ENCODE assay signal across 7 mouse cellular contexts in genomic region chr7:24499856-24500577, GRCm38 (mm10). TPM values are rescaled to one million over a fixed set of nuclear protein-coding genes. Genes with fewer than 3 reads are reported as not detected.
A peak's percentile ranks its signal among the peaks of the same experiment; 100 is the strongest.
DNase-seq lines count a peak whose midpoint lies in the region; ATAC-seq and TF ChIP-seq lines count a peak whose summit lies in the region.

No protein-coding gene starts in this region.

- peaks cover 3 to 28% of the 10 kb centered on the region in 2 experiments; a peak in 3 of 4 replicates for H3K4me1 ChIP-seq in ES-E14 (ENCODE audit: control insufficient read depth in 2 of 2, insufficient read depth in 2 of 2, low read length in 2 of 2, poor library complexity in 1 of 2)
- H3K4me1 ChIP-seq in midbrain, embryonic 12.5 days, result peaks cover 30% of the 10 kb centered on the region

- H3K4me3 ChIP-seq in ES-E14 (ENCODE audit: insufficient read depth in 1 of 2, low read depth in 1 of 2, low read length in 2 of 2, poor library complexity in 1 of 2, severe bottlenecking in 1 of 2), result peak overlapping the region; percentile 60 to 63
- H3K4me3 ChIP-seq in midbrain, embryonic 12.5 days, result no peak overlapping the region

- 0 out of 2 replicates have a peak, but pooled peaks have one; percentile 27 for ATAC-seq in midbrain, embryonic 12.5 days (ENCODE audit: low FRiP score, low read depth)
- no peak for ATAC-seq in cerebellum, adult (ENCODE audit: insufficient number of reproducible peaks, low FRiP score, low TSS enrichment)

- H3K36me3 ChIP-seq in ES-E14 (ENCODE audit: control insufficient read depth, insufficient read depth, low read length, poor library complexity, severe bottlenecking), result no peaks in the 10 kb centered on the region
- H3K36me3 ChIP-seq in midbrain, embryonic 12.5 days, result peaks cover 43% of the 10 kb centered on the region

- H3K27ac ChIP-seq in ES-E14 (ENCODE audit: insufficient read depth, low read depth, low read length, poor library complexity, severe bottlenecking), result no peak overlapping the region
- H3K27ac ChIP-seq in midbrain, embryonic 12.5 days (replicated peaks), result no peak overlapping the region

- 19% methylated on average over 43 of the region's 43 CpGs for WGBS in midbrain, embryonic 12.5 days

- H3K9me3 ChIP-seq in ES-E14 (ENCODE audit: control insufficient read depth, insufficient read depth, low read depth, low read length), result no peaks in the 10 kb centered on the region
- H3K9me3 ChIP-seq in midbrain, embryonic 12.5 days, result peaks cover 3% of the 10 kb centered on the region; the same call in 1 of the 2 replicates

- H3K9ac ChIP-seq in ES-E14 (ENCODE audit: insufficient read depth, low read depth, low read length, poor library complexity, severe bottlenecking), result peak overlapping the region; percentile 44; the same call in 1 of the 2 replicates
- no peak overlapping the region for H3K9ac ChIP-seq in midbrain, embryonic 12.5 days (replicated peaks)

- peak; percentile 83 for DNase-seq in ES-E14 (ENCODE audit: low read depth, low spot score)
- DNase-seq in embryo, embryonic 10 days (ENCODE audit: low spot score), result peak; percentile 73
- peak; percentile 37 to 49 for DNase-seq in kidney, adult 8-10 months
- DNase-seq in right cerebral cortex, postnatal 25 days, result no peak
- no peak for DNase-seq in left cerebral cortex, adult 9 months (ENCODE audit: low spot score in 2 of 2)

- in situ Hi-C loops in ES-E14 (cut with MboI; ENCODE audit: low sequenced_read_pairs in 2 of 2, unreplicated experiment in 2 of 2), result loop anchor here in 1 of 2 experiments (25.0 kb wide), 1 partner anchor 88 kb away; no protein-coding TSS in a partner anchor

- peaks cover 42% of the 10 kb centered on the region for H3K27me3 ChIP-seq in midbrain, embryonic 12.5 days

- H3K4me2 ChIP-seq in midbrain, embryonic 12.5 days (replicated peaks), result peak overlapping the region; percentile 29

TF ChIP-seq in ES-E14, 5 proteins besides CTCF, POLR2A, EP300 and RAD21:
- TF ChIP-seq CHD2 (IDR thresholded peaks at IDR 0.05; ENCODE audit: low read depth, low read length) (no peak), ZNF384 (IDR thresholded peaks at IDR 0.05; ENCODE audit: low read depth, low read length) (no peak), MAFK (IDR thresholded peaks at IDR 0.05; ENCODE audit: insufficient read depth, low read depth, low read length) (no peak), HCFC1 (IDR thresholded peaks at IDR 0.05; ENCODE audit: borderline replicate concordance, insufficient read depth, low read length) (no peak), ZC3H11A (IDR thresholded peaks at IDR 0.05; ENCODE audit: borderline replicate concordance, low read depth, low read length) (no peak)

RNA-seq across cellular contexts. Expression of gene Zfp428, which starts 6.8 kb away (rescaled TPM):
- 94.1 and 114 TPM in 2 replicates for total RNA-seq in ES-E14 (2012; rRNA removed)
- 163 and 178 TPM in 2 replicates for polyA plus RNA-seq in midbrain, embryonic 12.5 days (2016; fragmentation: Nextera tagmentation; extraction: Ambion mirVana)

RNA-seq across cellular contexts. Expression of gene AC161166.1, which starts 12.2 kb away (rescaled TPM):
- total RNA-seq in ES-E14 (2012; rRNA removed), result 1.2 and 1.6 TPM in 2 replicates
- polyA plus RNA-seq in midbrain, embryonic 12.5 days (2016; fragmentation: Nextera tagmentation; extraction: Ambion mirVana), result 2.1 and 2.3 TPM in 2 replicates

RNA-seq across cellular contexts. Expression of gene Cadm4, which starts 18.2 kb away (rescaled TPM):
- total RNA-seq in ES-E14 (2012; rRNA removed), result 10.8 and 21.4 TPM in 2 replicates
- polyA plus RNA-seq in midbrain, embryonic 12.5 days (2016; fragmentation: Nextera tagmentation; extraction: Ambion mirVana), result 38.8 and 43.6 TPM in 2 replicates

RNA-seq across cellular contexts. Expression of gene Irgq, which starts 30.5 kb away (rescaled TPM):
- total RNA-seq in ES-E14 (2012; rRNA removed), result 6.2 and 6.4 TPM in 2 replicates
- polyA plus RNA-seq in midbrain, embryonic 12.5 days (2016; fragmentation: Nextera tagmentation; extraction: Ambion mirVana), result 30.4 and 31.5 TPM in 2 replicates

RNA-seq across cellular contexts. Expression of gene Plaur, which starts 37.7 kb away (rescaled TPM):
- total RNA-seq in ES-E14 (2012; rRNA removed), result 99.5 and 118 TPM in 2 replicates
- polyA plus RNA-seq in midbrain, embryonic 12.5 days (2016; fragmentation: Nextera tagmentation; extraction: Ambion mirVana), result 0.60 and 1.2 TPM in 2 replicates

Comparison
In these comparisons a context has a peak if more than half of its experiments do, and no peak if none do; other contexts are left out.
1. DNase-seq: peak in ES-E14 (single experiment), embryo, embryonic 10 days (single experiment) and kidney, adult 8-10 months (2 of 2); none in right cerebral cortex, postnatal 25 days (single experiment) and left cerebral cortex, adult 9 months (0 of 2).